Mouse (Mus musculus) thymus, adult 2 months (tissue): ENCODE data around the gene Ptx4.

ENCODE experiments used
- CTCF ChIP-seq: fragments of 200-500 bp; IDR thresholded peaks from 2 replicates; pipeline ENCODE4 v1.5.1; 2012; ENCODE audit warnings: mild to moderate bottlenecking, control low read depth, low read length, moderate library complexity, borderline replicate concordance; ENCODE audit not compliant: control insufficient read depth, poor library complexity, insufficient read depth; ENCODE audit errors: extremely low read depth
- POLR2A ChIP-seq: fragments of 200-500 bp; IDR thresholded peaks from 2 replicates; pipeline ENCODE4 v1.6.1; 2012; ENCODE audit warnings: mild to moderate bottlenecking, low read length, control low read depth, moderate library complexity; ENCODE audit not compliant: control insufficient read depth, poor library complexity, insufficient read depth; ENCODE audit errors: extremely low read depth

GRCm38 (mm10) chr17:25112423-25112810, 8.1 kb upstream of the Ptx4 start:
- TF ChIP-seq CTCF (no peak), POLR2A (no peak)
